Mouse (Mus musculus) stomach, postnatal 0 days (tissue): ENCODE measurements at regions not wholly inside any gene's neighbourhood (a gene's known extent, or its start where the extent isn't known, plus 50 kb on each side); places are given as distances from the start of the nearest gene placed in this dataset.

Experiments used
- CTCF ChIP-seq: IDR thresholded peaks from 2 replicates; pipeline ENCODE4 v1.5.1; 2016; ENCODE audit warnings: antibody characterized with exemption, low read depth, mild to moderate bottlenecking, moderate library complexity
- EP300 ChIP-seq: optimal IDR thresholded peaks from 2 replicates; pipeline ENCODE3; 2016; ENCODE audit warnings: antibody characterized with exemption

DNA sequence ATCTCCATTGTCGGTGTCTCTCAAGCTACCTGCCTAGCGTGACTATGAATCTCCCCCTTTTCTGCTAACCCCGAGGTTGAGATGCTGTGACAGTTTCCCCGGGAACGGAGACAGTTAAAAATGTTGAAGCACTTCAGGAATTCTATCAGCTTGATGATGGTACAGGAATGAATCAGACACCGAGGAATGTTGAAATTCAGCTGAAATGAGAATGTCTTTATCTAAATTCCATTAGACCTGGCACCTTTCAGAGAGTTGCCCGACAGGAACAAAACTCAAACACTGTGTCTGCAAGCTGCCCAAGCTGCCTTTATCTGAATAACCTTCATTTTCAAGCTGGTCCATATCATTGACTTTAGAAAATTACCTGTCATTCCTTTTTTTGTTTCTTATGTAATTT lies 82.4 kb downstream of the 1190002N15Rik start:
- TF ChIP-seq CTCF (no peak), EP300 (no peak)
